Mouse (Mus musculus): Measurements from ENCODE around the gene Gdf3. TPM values are rescaled to one million over a fixed set of nuclear protein-coding genes. Genes with fewer than 3 reads are reported as not detected.

Gene Gdf3
- polyA plus RNA-seq, 1 experiment from 2014 or later: 0.09 TPM

- no peak for ATAC-seq
- WGBS: 93% methylated on average over 9 of the region's 9 CpGs
- Histone ChIP-seq H3K36me3 (ENCODE audit: control insufficient read depth, insufficient read depth, low read length) (no peaks in the 10 kb centered on the region), H3K4me2 (ENCODE audit: low read length) (no peak overlapping the region), H3K4me1 (ENCODE audit: control insufficient read depth, insufficient read depth, low read length) (peaks cover 8% of the 10 kb centered on the region), H3K9me3 (replicated peaks; ENCODE audit: control insufficient read depth, low read length, poor library complexity, severe bottlenecking) (no peaks in the 10 kb centered on the region), H3K9ac (ENCODE audit: low read depth, low read length) (no peak overlapping the region), H3K27me3 (ENCODE audit: control insufficient read depth, insufficient read depth, low read depth, low read length) (peaks cover 3% of the 10 kb centered on the region), H3K4me3 (ENCODE audit: low read depth, low read length) (no peak overlapping the region), H3K27ac (ENCODE audit: low read length) (no peak overlapping the region)
Observed at GRCm38 (mm10) chr6:122565070-122565784, 44.7 kb downstream of the Gdf3 start.

GRCm38 (mm10) chr6:122562463-122562862 lies 47.4 kb downstream of the Gdf3 start:
- peak; percentile 56 for ATAC-seq
- 3% methylated on average over 6 of the region's 6 CpGs for WGBS
- no peaks in the 10 kb centered on the region for H3K36me3 ChIP-seq (ENCODE audit: control insufficient read depth, insufficient read depth, low read length)
- H3K9me3 ChIP-seq (replicated peaks; ENCODE audit: control insufficient read depth, low read length, poor library complexity, severe bottlenecking): no peaks in the 10 kb centered on the region
- peak overlapping the region; percentile 25 for H3K4me3 ChIP-seq (ENCODE audit: low read depth, low read length)
- peaks cover 3% of the 10 kb centered on the region for H3K27me3 ChIP-seq (ENCODE audit: control insufficient read depth, insufficient read depth, low read depth, low read length)
- peak overlapping the region; percentile 51 for H3K4me2 ChIP-seq (ENCODE audit: low read length)
- H3K4me1 ChIP-seq (ENCODE audit: control insufficient read depth, insufficient read depth, low read length): peaks cover 8% of the 10 kb centered on the region
- H3K9ac ChIP-seq (ENCODE audit: low read depth, low read length): peak overlapping the region; percentile 53; the same call in 1 of the 2 replicates
- H3K27ac ChIP-seq (ENCODE audit: low read length): no peak overlapping the region

- peaks cover 8% of the 10 kb centered on the region for H3K4me1 ChIP-seq (ENCODE audit: control insufficient read depth, insufficient read depth, low read length)
- peak; percentile 49 for ATAC-seq
- no peaks in the 10 kb centered on the region for H3K36me3 ChIP-seq (ENCODE audit: control insufficient read depth, insufficient read depth, low read length)
- no peak overlapping the region for H3K9ac ChIP-seq (ENCODE audit: low read depth, low read length)
- WGBS: 88% methylated on average over 20 of the region's 20 CpGs
- no peak overlapping the region for H3K4me2 ChIP-seq (ENCODE audit: low read length)
- no peak overlapping the region for H3K4me3 ChIP-seq (ENCODE audit: low read depth, low read length)
- H3K27ac ChIP-seq (ENCODE audit: low read length): no peak overlapping the region
- no peaks in the 10 kb centered on the region for H3K9me3 ChIP-seq (replicated peaks; ENCODE audit: control insufficient read depth, low read length, poor library complexity, severe bottlenecking)
- peaks cover 3% of the 10 kb centered on the region for H3K27me3 ChIP-seq (ENCODE audit: control insufficient read depth, insufficient read depth, low read depth, low read length)
Observed at GRCm38 (mm10) chr6:122561005-122561404, 48.9 kb downstream of the Gdf3 start.

- Histone ChIP-seq H3K4me2 (ENCODE audit: low read length) (peak overlapping the region; percentile 31), H3K9ac (ENCODE audit: low read depth, low read length) (peak overlapping the region; percentile 31; the same call in 1 of the 2 replicates), H3K4me1 (ENCODE audit: control insufficient read depth, insufficient read depth, low read length) (peaks cover 8% of the 10 kb centered on the region), H3K27ac (ENCODE audit: low read length) (no peak overlapping the region), H3K4me3 (ENCODE audit: low read depth, low read length) (peak overlapping the region; percentile 16), H3K27me3 (ENCODE audit: control insufficient read depth, insufficient read depth, low read depth, low read length) (peaks cover 3% of the 10 kb centered on the region), H3K9me3 (replicated peaks; ENCODE audit: control insufficient read depth, low read length, poor library complexity, severe bottlenecking) (no peaks in the 10 kb centered on the region), H3K36me3 (ENCODE audit: control insufficient read depth, insufficient read depth, low read length) (no peaks in the 10 kb centered on the region)
- 12% methylated on average over 17 of the region's 17 CpGs for WGBS
- ATAC-seq: peak; percentile 29
Observed at GRCm38 (mm10) chr6:122560427-122560826, 49.5 kb downstream of the Gdf3 start.

- H3K9me3 ChIP-seq (replicated peaks; ENCODE audit: control insufficient read depth, low read length, poor library complexity, severe bottlenecking): no peaks in the 10 kb centered on the region
- 24% methylated on average over 15 of the region's 15 CpGs for WGBS
- peak; percentile 19; the same call in 1 of the 2 replicates for ATAC-seq
- peak overlapping the region; percentile 49; the same call in 1 of the 2 replicates for H3K9ac ChIP-seq (ENCODE audit: low read depth, low read length)
- no peak overlapping the region for H3K27ac ChIP-seq (ENCODE audit: low read length)
- H3K4me1 ChIP-seq (ENCODE audit: control insufficient read depth, insufficient read depth, low read length): peaks cover 2% of the 10 kb centered on the region
- H3K4me2 ChIP-seq (ENCODE audit: low read length): peak overlapping the region; percentile 48
- H3K4me3 ChIP-seq (ENCODE audit: low read depth, low read length): peak overlapping the region; percentile 33
- H3K36me3 ChIP-seq (ENCODE audit: control insufficient read depth, insufficient read depth, low read length): no peaks in the 10 kb centered on the region
- no peaks in the 10 kb centered on the region; the same call in 1 of the 2 replicates for H3K27me3 ChIP-seq (ENCODE audit: control insufficient read depth, insufficient read depth, low read depth, low read length)
Observed at GRCm38 (mm10) chr6:122556959-122557561, 52.8 kb downstream of the Gdf3 start.

Other genes with a start within 250 kb of the Gdf3 start
- gene Rimklb, start 111.3 kb downstream of the Gdf3 start, polyA plus RNA-seq (2015; fragmentation: Nextera tagmentation; extraction: Ambion mirVana): 112 and 128 TPM in 2 replicates
- 3.6 and 4.1 TPM in 2 replicates for gene Mfap5, start 104.2 kb downstream of the Gdf3 start, polyA plus RNA-seq (2015; fragmentation: Nextera tagmentation; extraction: Ambion mirVana)
- gene Aicda, start 56.3 kb downstream of the Gdf3 start, polyA plus RNA-seq (2015; fragmentation: Nextera tagmentation; extraction: Ambion mirVana): 0.24 and 0.31 TPM in 2 replicates
- 0.66 and 1.7 TPM in 2 replicates for gene Apobec1, start 7.6 kb downstream of the Gdf3 start, polyA plus RNA-seq (2015; fragmentation: Nextera tagmentation; extraction: Ambion mirVana)
- not detected in 2 replicates for gene Dppa3, start 16.3 kb upstream of the Gdf3 start, polyA plus RNA-seq (2015; fragmentation: Nextera tagmentation; extraction: Ambion mirVana)
- gene Nanog, start 97.4 kb upstream of the Gdf3 start, polyA plus RNA-seq (2015; fragmentation: Nextera tagmentation; extraction: Ambion mirVana): not detected in 2 replicates
- gene Slc2a3, start 191.6 kb upstream of the Gdf3 start, polyA plus RNA-seq (2015; fragmentation: Nextera tagmentation; extraction: Ambion mirVana): 44.3 and 52.5 TPM in 2 replicates
- gene Foxj2, start 209.8 kb upstream of the Gdf3 start, polyA plus RNA-seq (2015; fragmentation: Nextera tagmentation; extraction: Ambion mirVana): 8.4 and 9.4 TPM in 2 replicates
- 1.1 and 1.4 TPM in 2 replicates for gene C3ar1, start 246.1 kb upstream of the Gdf3 start, polyA plus RNA-seq (2015; fragmentation: Nextera tagmentation; extraction: Ambion mirVana)